Mouse (Mus musculus) cerebellum, adult 2 months (tissue): Measurements from ENCODE around the gene Bach2.

ENCODE experiments used
- CTCF ChIP-seq: fragments of 200-500 bp; IDR thresholded peaks from 2 replicates; pipeline ENCODE4 v1.5.1; 2011; ENCODE audit warnings: low read depth, mild to moderate bottlenecking, control low read depth, low read length, moderate library complexity, borderline replicate concordance; ENCODE audit not compliant: insufficient read depth
- POLR2A ChIP-seq: fragments of 200-500 bp; IDR thresholded peaks from 2 replicates; pipeline ENCODE4 v1.6.1; 2011; ENCODE audit warnings: low read length, control low read depth, borderline replicate concordance; ENCODE audit not compliant: insufficient read depth

DNA sequence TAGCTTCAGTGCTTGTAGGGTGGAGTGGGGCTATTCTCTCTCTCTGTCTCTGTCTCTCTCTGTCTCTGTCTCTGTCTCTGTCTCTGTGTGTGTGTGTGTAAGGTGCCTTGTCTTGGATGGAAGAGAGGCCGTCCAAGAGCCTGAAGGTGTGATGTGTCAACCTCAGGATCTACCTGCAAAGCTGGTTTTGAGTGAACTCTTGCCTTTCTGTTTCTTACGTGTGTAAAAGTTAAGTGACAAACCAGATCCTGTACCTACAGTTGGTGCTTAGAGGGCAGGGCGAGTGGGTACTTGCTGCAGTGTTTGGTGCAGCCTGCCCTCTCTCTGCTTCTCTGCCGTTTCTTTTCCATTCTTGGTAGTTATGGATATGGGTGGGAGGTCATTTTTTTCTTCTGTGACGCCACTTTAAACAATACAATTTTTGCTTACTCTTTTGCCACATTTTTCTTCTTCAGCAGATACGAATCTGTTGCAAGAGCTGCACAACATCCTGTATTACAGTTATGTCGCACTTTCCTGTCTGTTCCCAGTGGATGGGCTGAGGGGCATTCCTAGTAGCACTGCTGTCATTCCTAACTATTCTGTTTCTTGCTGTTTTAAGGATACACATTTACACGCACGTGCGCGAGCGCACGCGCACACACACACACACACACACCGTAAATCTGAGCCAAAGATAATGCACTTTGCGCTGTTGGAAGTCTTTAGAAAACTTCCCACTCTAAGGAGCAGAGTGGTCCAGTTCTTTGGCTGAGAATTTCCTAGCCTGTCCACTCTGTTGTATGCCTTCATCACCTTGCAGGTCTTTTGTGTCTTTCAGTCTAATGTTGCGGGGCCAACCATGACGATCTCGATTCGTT lies 24.5 kb downstream of the Bach2 start:
- TF ChIP-seq POLR2A (no peak), CTCF (no peak)
